Mouse (Mus musculus): ENCODE results near the gene Elk3. TPM values are rescaled to one million over a fixed set of nuclear protein-coding genes. Genes with fewer than 3 reads are reported as not detected.
"Not testable (repeated sequence)": the region's sequence is repeated elsewhere in the genome, so short reads cannot be mapped to it uniquely, and the experiment has no call there.

The Elk3 gene
- 10 to 100 TPM in 2 of 4 experiments, 1 to 10 TPM in 2; 7.4 to 12.3 (median 9.6) TPM for total RNA-seq (2022)

GRCm38 (mm10) chr10:93310721-93311411 lies at the start of gene Elk3:
Elk3 (minus strand) TSS chr10:93311135.
- no peak for DNase-seq (ENCODE audit: low spot score in 2 of 2)

DNA sequence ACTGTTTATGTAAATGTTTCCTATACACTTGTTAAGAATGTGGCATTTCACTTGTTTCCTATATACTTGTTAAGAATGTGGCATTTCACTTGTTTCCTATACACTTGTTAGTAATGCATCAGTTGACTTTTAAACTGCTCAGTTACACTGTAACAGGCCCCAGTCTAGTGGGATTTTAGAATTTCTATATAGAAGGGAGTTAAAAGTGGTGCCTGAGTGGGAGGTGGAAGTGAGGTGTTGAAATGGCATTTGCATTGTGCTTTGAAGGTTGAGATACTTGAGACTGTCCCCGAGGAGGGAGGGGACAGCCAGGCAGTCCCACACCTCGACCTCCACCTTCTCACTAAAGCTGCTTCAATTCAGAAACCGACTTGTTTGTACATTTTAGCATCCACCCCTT lies 49.7 kb upstream of the Elk3 start:
- DNase-seq (ENCODE audit: low spot score in 2 of 2), result no peak

GRCm38 (mm10) chr10:93360190-93360589 lies 49.3 kb upstream of the Elk3 start:
- not testable (repeated sequence) for DNase-seq (ENCODE audit: low spot score in 2 of 2)

GRCm38 (mm10) chr10:93359339-93359863 lies 48.5 kb upstream of the Elk3 start:
- DNase-seq (ENCODE audit: low spot score in 2 of 2), result no peak

- DNase-seq (ENCODE audit: low spot score in 2 of 2), result no peak
These were observed 47.9 kb upstream of the Elk3 start for GRCm38 (mm10) chr10:93358878-93359277.

DNA sequence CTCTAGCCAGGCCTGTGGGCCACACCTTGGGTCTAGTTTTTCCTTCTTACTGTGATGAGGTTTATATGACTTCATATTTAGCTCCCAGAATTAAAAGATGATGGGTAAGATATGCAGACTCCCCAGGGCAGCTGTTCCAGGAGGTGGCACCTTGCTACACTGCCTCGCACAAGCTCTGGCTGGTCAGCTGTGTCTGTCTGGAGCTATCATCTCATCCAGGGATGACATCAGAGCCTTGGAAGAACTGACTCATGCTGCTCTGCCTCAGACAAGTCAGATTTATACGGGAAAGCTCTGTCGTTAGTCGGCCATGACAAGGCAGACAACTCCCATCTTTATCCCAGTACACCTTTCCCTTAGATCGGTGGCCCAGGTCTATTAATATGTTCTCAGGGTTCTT lies 46.2 kb upstream of the Elk3 start:
- DNase-seq (ENCODE audit: low spot score in 2 of 2), result no peak

DNA sequence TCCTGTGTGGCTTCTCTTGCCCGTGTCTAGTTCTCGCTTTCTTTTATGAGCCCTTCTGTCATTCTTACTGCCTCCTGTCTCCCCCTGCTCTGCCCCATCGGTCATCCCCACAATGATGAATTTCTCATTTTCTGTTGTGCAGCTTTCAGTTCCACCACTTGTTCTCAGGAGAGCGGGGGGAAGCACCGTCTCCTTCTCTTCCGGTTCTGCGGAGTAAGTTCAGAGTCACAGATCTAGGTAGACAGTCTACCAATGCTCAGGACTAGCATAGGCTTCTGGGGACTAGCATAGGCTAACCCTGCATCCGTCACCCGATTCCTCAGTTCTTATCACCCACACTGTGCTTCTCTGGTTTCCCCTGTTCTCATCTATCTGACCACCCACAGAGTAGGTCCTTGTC lies 45.2 kb upstream of the Elk3 start:
- no peak for DNase-seq (ENCODE audit: low spot score in 2 of 2)

- no peak for DNase-seq (ENCODE audit: low spot score in 2 of 2)
These were observed 44.5 kb upstream of the Elk3 start for GRCm38 (mm10) chr10:93355276-93355927.

GRCm38 (mm10) chr10:93353545-93354326 lies 42.8 kb upstream of the Elk3 start:
- DNase-seq (ENCODE audit: low spot score in 2 of 2), result no peak

- no peak for DNase-seq (ENCODE audit: low spot score in 2 of 2)
These were observed 37.1 kb upstream of the Elk3 start for GRCm38 (mm10) chr10:93347918-93348505.

DNA sequence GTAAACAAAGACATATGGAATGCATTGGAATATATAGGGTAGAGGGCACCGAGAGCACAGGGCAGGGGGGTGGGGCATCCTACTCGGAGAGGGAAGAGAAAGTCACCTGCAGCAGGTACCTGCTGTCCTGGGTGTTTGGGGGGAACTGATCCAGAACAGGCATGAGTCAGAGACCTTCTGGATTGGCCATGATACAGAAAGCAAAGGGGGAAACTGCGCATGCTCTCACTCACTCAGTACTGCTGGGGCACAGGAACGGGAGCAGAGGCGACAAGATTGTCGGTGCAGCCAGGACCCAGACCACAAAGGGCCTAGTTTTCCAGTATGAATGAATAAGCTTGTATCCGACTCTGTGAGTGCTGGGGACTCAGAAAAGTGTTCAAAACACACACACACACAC lies 36.5 kb upstream of the Elk3 start:
- no peak for DNase-seq (ENCODE audit: low spot score in 2 of 2)

DNA sequence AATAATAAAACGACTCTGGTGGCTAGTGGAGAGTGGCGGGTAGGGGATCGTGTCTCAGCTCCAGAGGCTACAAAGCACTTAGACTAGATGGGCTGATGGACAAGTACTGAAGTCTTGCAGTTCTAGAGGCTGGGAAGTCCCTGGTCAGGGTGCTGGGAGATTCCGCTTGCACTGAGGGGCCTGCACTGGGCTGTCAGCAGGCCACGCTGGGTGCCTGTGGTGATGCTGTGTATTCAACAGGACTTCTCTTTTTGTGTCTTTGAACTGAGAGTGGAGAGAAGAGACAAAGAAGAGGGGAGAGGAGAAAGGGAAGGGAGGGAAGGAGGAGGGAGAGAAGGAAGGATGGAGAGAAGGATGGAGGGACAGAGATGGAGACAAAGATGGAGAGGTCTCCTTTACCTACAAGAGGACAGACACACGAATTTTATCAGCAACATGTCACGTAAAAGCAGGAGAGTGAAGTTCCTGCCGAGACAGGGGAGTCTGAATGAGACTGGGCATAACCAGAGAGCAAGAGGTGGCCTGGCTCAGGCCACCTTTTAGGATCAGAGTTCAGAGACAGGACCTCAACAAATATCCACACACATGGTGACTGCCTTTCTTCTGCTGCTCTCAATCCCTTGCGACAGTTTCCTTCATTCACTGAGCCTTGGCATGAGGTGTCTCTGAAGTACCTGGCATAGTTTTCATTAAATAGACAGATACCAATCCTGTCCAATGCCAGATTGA lies 35.4 kb upstream of the Elk3 start:
- DNase-seq (ENCODE audit: low spot score in 2 of 2), result no peak

DNA sequence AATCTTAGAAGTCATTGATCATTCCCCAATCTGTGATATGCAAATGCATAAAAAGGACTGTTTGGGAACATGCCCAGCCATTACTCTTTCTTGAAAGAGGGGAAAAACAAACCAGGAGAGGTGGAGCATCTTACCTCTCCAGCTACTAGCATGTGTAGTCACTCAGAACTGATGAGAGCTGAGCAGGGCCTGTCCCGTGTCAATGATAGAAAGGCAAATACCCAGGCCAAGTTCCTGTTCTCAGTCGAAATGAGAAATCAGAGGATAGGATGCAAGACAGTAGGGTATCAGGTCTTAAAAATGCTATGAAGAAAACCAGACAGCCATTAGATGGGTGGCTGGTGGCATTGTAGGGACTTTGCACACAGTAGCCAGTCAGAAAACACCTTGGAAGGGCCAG lies 34.6 kb upstream of the Elk3 start:
- no peak for DNase-seq (ENCODE audit: low spot score in 2 of 2)

- DNase-seq (ENCODE audit: low spot score in 2 of 2), result peak in 1 of 2 experiments; percentile 17
These were observed 32.5 kb upstream of the Elk3 start for GRCm38 (mm10) chr10:93343469-93343868.

GRCm38 (mm10) chr10:93342986-93343385 lies 32.1 kb upstream of the Elk3 start:
- DNase-seq (ENCODE audit: low spot score in 2 of 2), result no peak

- no peak for DNase-seq (ENCODE audit: low spot score in 2 of 2)
These were observed 27.6 kb upstream of the Elk3 start for GRCm38 (mm10) chr10:93338526-93338925.

- DNase-seq (ENCODE audit: low spot score in 2 of 2), result no peak
These were observed 25.6 kb upstream of the Elk3 start for GRCm38 (mm10) chr10:93336462-93336931.

- DNase-seq (ENCODE audit: low spot score in 2 of 2), result no peak
These were observed 25.0 kb upstream of the Elk3 start for GRCm38 (mm10) chr10:93335828-93336461.

- no peak for DNase-seq (ENCODE audit: low spot score in 2 of 2)
These were observed 24.1 kb upstream of the Elk3 start for GRCm38 (mm10) chr10:93335001-93335400.

DNA sequence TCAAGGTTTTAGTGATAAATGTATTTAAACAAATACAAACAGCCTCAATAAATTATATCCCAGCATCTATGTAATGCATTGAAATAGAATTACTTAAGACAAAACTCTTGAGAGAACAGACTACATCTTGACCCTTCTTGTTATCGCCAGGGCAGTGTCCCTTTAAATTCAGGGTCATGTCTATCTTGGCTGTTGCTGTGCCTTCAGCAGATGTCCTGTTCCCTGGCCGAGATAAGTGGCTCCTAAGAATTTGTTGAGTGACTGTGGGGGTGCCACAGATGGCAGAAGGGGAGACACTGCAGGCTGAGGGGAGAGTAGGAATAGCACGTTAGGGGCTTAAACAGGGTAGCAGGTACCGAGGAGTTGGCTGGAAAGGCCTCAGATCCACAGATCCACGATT lies 22.3 kb upstream of the Elk3 start:
- no peak for DNase-seq (ENCODE audit: low spot score in 2 of 2)

All from left cerebral cortex, adult 8-10 months (tissue).